Mouse (Mus musculus): ENCODE data around the gene Gm39566. TPM values are rescaled to one million over a fixed set of nuclear protein-coding genes. Genes with fewer than 3 reads are reported as not detected.

The Gm39566 gene
- polyA plus RNA-seq, 1 experiment, result 0.02 TPM

DNA sequence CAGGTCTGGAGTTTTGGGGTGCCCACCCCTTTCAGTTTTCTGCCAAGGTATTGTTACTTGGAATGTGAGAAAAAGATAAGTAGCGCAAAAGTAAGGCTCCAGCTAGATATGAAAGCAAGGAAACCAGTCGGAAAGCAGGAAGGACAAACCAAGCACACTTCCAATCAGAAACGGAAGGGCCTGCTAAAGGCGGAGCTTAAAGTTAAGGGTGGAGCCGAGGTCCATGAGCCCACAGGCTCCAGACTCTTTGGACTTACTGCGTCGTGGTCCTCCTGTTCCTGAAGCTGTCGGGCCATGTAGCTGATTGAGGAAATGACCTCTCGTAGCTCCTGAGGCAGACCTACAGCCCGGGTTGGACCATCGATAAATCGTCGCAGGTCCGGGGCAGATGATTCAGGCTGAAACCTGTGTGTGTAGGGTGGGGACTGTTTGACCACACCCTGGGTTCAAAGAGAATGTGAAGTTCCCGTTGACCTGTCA, 30.3 kb downstream of the Gm39566 start:
- WGBS, result 43% methylated on average over 15 of the region's 15 CpGs
- no peak overlapping the region for H3K27ac ChIP-seq (ENCODE audit: insufficient read depth, low read depth, low read length)

DNA sequence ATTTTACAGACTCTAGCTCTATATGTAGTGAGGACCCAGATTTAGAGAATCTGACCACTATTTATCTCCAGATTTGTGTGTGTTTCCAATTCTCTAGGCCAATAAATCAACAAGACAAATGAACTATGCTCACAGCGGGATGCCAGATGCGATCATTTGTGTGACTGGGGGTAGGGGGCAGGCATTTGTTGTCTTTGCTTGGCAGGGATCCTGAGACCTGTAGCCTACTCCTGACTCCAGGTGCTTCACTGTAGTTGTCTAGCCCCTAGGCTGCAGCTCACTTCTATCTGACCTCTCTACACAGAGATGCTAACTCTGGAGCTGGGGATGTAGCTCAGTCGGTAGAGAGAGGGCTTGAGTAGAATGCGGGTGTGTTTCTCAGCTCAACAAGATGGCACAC, 33.3 kb downstream of the Gm39566 start:
- TF ChIP-seq CTCF (conservative IDR thresholded peaks at IDR 0.05; ENCODE audit: insufficient read depth, insufficient read length, low read depth, low read length) (no peak), POLR2A (IDR thresholded peaks at IDR 0.05; ENCODE audit: low read depth, low read length) (no peak)
- Histone ChIP-seq H3K4me3 (ENCODE audit: insufficient read depth, low read depth, low read length) (no peak overlapping the region), H3K36me3 (ENCODE audit: control insufficient read depth, insufficient read depth, low read length) (no peaks in the 10 kb centered on the region), H3K4me1 (ENCODE audit: control insufficient read depth, insufficient read depth, low read length) (peaks cover 5% of the 10 kb centered on the region; the same call in 1 of the 2 replicates), H3K27me3 (replicated peaks; ENCODE audit: control insufficient read depth, insufficient read depth, low read length) (no peaks in the 10 kb centered on the region), H3K27ac (ENCODE audit: insufficient read depth, low read depth, low read length) (no peak overlapping the region)
- 39% methylated on average over 4 of the region's 4 CpGs for WGBS
- no peak for DNase-seq

More for the DNA sequence above, 30.3 kb downstream of the Gm39566 start:
- peak; percentile 65 for DNase-seq
- H3K36me3 ChIP-seq (ENCODE audit: control insufficient read depth, insufficient read depth, low read length), result no peaks in the 10 kb centered on the region
- H3K27me3 ChIP-seq (replicated peaks; ENCODE audit: control insufficient read depth, insufficient read depth, low read length), result no peaks in the 10 kb centered on the region
- peak overlapping the region; percentile 36; the same call in 1 of the 2 replicates for H3K4me3 ChIP-seq (ENCODE audit: insufficient read depth, low read depth, low read length)
- peaks cover 5% of the 10 kb centered on the region; the same call in 1 of the 2 replicates for H3K4me1 ChIP-seq (ENCODE audit: control insufficient read depth, insufficient read depth, low read length)
- no peak for TF ChIP-seq CTCF (conservative IDR thresholded peaks at IDR 0.05; ENCODE audit: insufficient read depth, insufficient read length, low read depth, low read length)
- no peak for TF ChIP-seq POLR2A (IDR thresholded peaks at IDR 0.05; ENCODE audit: low read depth, low read length)

DNA sequence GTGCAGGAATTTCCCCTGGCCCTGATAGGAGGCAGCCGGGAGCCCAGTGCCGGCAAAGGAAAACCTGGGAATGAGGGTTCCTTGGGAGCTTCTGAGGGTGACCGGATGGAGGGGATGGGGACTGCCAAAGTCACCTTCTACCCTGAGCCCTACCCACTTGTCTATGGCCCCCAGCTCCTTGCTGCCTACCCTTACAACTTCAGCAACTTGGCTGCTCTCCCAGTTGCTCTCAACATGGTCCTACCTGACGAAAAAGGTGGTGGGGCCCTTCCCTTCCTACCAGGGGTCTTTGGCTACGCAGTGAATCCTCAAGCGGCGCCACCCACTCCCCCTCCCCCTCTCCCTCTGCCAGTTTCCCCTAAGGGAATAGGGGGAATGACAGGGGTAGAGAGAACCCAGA, 36.1 kb downstream of the Gm39566 start:
- Histone ChIP-seq H3K4me1 (ENCODE audit: control insufficient read depth, insufficient read depth, low read length) (no peaks in the 10 kb centered on the region), H3K4me3 (ENCODE audit: insufficient read depth, low read depth, low read length) (no peak overlapping the region), H3K27me3 (replicated peaks; ENCODE audit: control insufficient read depth, insufficient read depth, low read length) (no peaks in the 10 kb centered on the region), H3K27ac (ENCODE audit: insufficient read depth, low read depth, low read length) (no peak overlapping the region), H3K36me3 (ENCODE audit: control insufficient read depth, insufficient read depth, low read length) (no peaks in the 10 kb centered on the region)
- 58% methylated on average over 7 of the region's 7 CpGs for WGBS
- TF ChIP-seq POLR2A (IDR thresholded peaks at IDR 0.05; ENCODE audit: low read depth, low read length) (no peak), CTCF (conservative IDR thresholded peaks at IDR 0.05; ENCODE audit: insufficient read depth, insufficient read length, low read depth, low read length) (no peak)
- no peak for DNase-seq

DNA sequence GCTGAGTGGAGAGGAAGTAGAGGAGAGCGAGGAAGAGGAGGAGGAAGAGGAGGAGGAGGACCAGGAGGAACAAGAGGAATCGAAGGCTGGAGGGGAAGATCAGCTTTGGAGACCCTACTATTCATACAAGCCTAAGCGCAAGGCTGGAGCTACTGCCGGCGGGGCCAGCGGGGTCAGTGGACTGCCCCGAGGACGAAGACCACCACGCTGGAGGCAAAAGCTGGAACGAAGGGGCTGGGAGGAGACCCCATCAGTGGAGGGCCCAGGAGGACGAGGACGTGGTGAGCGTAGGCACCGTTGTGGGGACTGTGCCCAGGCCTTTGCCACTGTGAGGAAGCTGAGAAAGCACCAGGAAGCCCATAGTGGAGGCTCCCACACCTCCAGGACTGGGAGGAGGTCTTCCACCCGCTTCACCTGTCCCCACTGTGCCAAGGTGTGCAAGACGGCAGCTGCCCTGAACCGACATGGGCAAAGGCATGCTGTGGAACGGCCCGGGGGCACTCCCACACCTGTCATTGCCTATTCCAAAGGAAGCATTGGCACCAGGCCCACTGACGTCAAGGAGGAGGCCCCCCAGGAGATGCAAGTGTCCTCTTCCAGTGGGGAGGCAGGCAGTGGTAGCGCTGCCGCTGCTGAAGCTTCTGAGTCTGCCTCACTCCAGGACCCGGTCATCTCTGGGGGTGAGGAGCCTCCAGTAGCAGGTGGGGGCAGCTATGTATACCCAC, 36.7 kb downstream of the Gm39566 start:
- H3K36me3 ChIP-seq (ENCODE audit: control insufficient read depth, insufficient read depth, low read length), result no peaks in the 10 kb centered on the region

DNA sequence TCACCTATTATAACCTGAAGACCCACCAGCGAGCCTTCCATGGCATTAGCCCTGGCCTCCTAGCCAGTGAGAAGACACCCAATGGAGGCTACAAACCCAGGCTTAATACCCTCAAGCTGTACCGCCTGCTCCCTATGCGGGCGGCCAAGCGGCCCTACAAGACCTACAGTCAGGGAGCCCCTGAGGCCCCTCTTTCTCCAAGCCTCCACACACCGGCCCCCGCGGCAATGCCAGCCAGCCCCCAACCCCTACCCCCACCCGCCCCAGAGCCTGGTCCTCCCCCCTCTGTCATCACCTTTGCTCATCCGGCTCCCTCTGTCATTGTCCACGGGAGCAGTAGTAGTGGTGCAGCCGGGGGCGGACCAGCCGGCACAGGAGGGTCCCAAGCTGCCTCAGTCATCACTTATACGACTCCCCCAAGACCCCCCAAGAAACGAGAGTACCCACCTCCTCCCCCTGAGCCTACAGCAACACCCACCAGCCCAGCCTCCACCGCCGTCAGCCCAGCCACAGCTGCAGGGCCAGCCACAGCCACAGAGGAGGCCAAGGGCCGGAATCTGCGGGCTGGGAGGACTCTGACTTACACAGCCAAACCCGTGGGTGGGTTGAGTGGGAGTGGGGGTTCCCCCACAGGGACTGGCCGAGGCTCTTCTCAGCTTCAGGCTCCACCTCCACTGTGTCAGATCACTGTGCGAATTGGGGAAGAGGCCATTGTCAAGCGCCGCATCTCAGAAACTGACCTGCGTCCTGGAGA, 37.4 kb downstream of the Gm39566 start:
- Histone ChIP-seq H3K36me3 (ENCODE audit: control insufficient read depth, insufficient read depth, low read length) (no peaks in the 10 kb centered on the region), H3K27me3 (replicated peaks; ENCODE audit: control insufficient read depth, insufficient read depth, low read length) (no peaks in the 10 kb centered on the region), H3K4me3 (ENCODE audit: insufficient read depth, low read depth, low read length) (no peak overlapping the region), H3K27ac (ENCODE audit: insufficient read depth, low read depth, low read length) (no peak overlapping the region), H3K4me1 (ENCODE audit: control insufficient read depth, insufficient read depth, low read length) (no peaks in the 10 kb centered on the region)
- TF ChIP-seq CTCF (conservative IDR thresholded peaks at IDR 0.05; ENCODE audit: insufficient read depth, insufficient read length, low read depth, low read length) (no peak), POLR2A (IDR thresholded peaks at IDR 0.05; ENCODE audit: low read depth, low read length) (no peak)
- 64% methylated on average over 26 of the region's 26 CpGs for WGBS
- DNase-seq, result no peak

More for the DNA sequence above, 36.7 kb downstream of the Gm39566 start:
- TF ChIP-seq POLR2A (IDR thresholded peaks at IDR 0.05; ENCODE audit: low read depth, low read length) (no peak), CTCF (conservative IDR thresholded peaks at IDR 0.05; ENCODE audit: insufficient read depth, insufficient read length, low read depth, low read length) (no peak)
- H3K4me1 ChIP-seq (ENCODE audit: control insufficient read depth, insufficient read depth, low read length), result no peaks in the 10 kb centered on the region
- 68% methylated on average over 23 of the region's 23 CpGs for WGBS
- no peaks in the 10 kb centered on the region for H3K27me3 ChIP-seq (replicated peaks; ENCODE audit: control insufficient read depth, insufficient read depth, low read length)
- H3K4me3 ChIP-seq (ENCODE audit: insufficient read depth, low read depth, low read length), result no peak overlapping the region
- no peak overlapping the region for H3K27ac ChIP-seq (ENCODE audit: insufficient read depth, low read depth, low read length)
- DNase-seq, result no peak

DNA sequence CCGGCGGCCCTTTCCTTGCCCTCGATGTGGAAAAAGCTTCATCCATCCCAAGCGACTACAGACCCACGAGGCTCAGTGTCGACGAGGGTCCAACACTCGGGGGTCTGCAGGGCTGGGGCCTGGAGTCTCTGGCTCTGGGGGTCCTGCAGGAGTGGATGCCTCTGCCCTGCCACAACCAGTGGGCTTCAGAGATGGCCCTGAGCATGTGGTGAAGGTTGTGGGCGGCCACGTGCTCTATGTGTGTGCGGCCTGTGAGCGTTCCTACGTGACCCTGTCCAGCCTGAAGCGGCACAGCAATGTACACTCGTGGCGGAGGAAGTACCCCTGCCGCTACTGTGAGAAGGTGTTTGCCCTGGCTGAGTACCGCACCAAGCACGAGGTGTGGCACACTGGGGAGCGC, 38.6 kb downstream of the Gm39566 start:
- H3K4me3 ChIP-seq (ENCODE audit: insufficient read depth, low read depth, low read length), result no peak overlapping the region
- H3K36me3 ChIP-seq (ENCODE audit: control insufficient read depth, insufficient read depth, low read length), result no peaks in the 10 kb centered on the region
- TF ChIP-seq POLR2A (IDR thresholded peaks at IDR 0.05; ENCODE audit: low read depth, low read length) (no peak), CTCF (conservative IDR thresholded peaks at IDR 0.05; ENCODE audit: insufficient read depth, insufficient read length, low read depth, low read length) (no peak)
- no peak for DNase-seq
- no peaks in the 10 kb centered on the region for H3K4me1 ChIP-seq (ENCODE audit: control insufficient read depth, insufficient read depth, low read length)
- WGBS, result 90% methylated on average over 20 of the region's 20 CpGs
- no peaks in the 10 kb centered on the region for H3K27me3 ChIP-seq (replicated peaks; ENCODE audit: control insufficient read depth, insufficient read depth, low read length)
- H3K27ac ChIP-seq (ENCODE audit: insufficient read depth, low read depth, low read length), result no peak overlapping the region

DNA sequence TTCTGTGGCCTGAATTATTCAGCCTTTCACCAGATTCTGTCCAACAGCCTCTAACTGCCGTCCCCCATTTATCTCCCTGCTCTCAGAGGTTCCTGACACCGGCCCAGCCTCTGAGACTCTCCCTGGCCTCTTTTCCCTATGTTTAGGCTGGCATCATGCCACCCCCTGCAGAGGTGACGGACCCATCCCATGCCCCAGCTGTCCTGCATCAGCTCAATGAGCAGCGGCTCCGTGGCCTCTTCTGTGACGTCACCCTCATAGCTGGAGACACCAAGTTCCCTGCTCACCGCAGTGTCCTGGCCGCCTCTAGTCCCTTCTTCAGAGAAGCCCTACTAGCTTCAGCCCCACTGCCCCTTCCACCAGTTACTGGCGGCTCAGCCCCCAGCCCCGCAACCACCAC, 39.4 kb downstream of the Gm39566 start:
- Histone ChIP-seq H3K27me3 (replicated peaks; ENCODE audit: control insufficient read depth, insufficient read depth, low read length) (no peaks in the 10 kb centered on the region), H3K4me3 (ENCODE audit: insufficient read depth, low read depth, low read length) (no peak overlapping the region), H3K4me1 (ENCODE audit: control insufficient read depth, insufficient read depth, low read length) (no peaks in the 10 kb centered on the region), H3K36me3 (ENCODE audit: control insufficient read depth, insufficient read depth, low read length) (no peaks in the 10 kb centered on the region), H3K27ac (ENCODE audit: insufficient read depth, low read depth, low read length) (no peak overlapping the region)
- TF ChIP-seq POLR2A (IDR thresholded peaks at IDR 0.05; ENCODE audit: low read depth, low read length), result no peak
- TF ChIP-seq CTCF (conservative IDR thresholded peaks at IDR 0.05; ENCODE audit: insufficient read depth, insufficient read length, low read depth, low read length), result no peak
- DNase-seq, result no peak
- 72% methylated on average over 10 of the region's 10 CpGs for WGBS
